ENCODE assay signal across 19 mouse cellular contexts in genomic region chr4:127907151-127907550, GRCm38 (mm10).
DNase-seq lines count a peak whose midpoint lies in the region; ATAC-seq and TF ChIP-seq lines count a peak whose summit lies in the region.
"Had no signal": no experiment of that assay in that cellular context is flagged by ENCODE, and none has a peak within 500 bp of the region (broad histone marks: within the 10 kb centered on the region; RNA-seq: fewer than 3 reads in every experiment).

No protein-coding gene starts in this region.

- H3K9me3 ChIP-seq in kidney, embryonic 15.5 days (replicated peaks), result no peaks in the 10 kb centered on the region
- H3K9me3 ChIP-seq in midbrain, embryonic 14.5 days (ENCODE audit: control insufficient read depth, low read length), result no peaks in the 10 kb centered on the region
- no peaks in the 10 kb centered on the region for H3K9me3 ChIP-seq in midbrain, embryonic 11.5 days (ENCODE audit: control insufficient read depth, low read length)
- no peaks in the 10 kb centered on the region for H3K9me3 ChIP-seq in hindbrain, postnatal 0 days (ENCODE audit: low read length)
- H3K9me3 ChIP-seq: embryonic facial prominence, embryonic 10.5 days; heart, embryonic 13.5 days; limb, embryonic 13.5 days; liver, embryonic 15.5 days had no signal

- WGBS in kidney, embryonic 15.5 days, result 50% methylated on average over 8 of the region's 8 CpGs
- 64% methylated on average over 8 of the region's 8 CpGs for WGBS in midbrain, embryonic 14.5 days
- 85% methylated on average over 8 of the region's 8 CpGs for WGBS in midbrain, embryonic 11.5 days
- WGBS in hindbrain, postnatal 0 days, result 40% methylated on average over 8 of the region's 8 CpGs

- no peak for ATAC-seq in kidney, embryonic 15.5 days (replicated peaks; ENCODE audit: low FRiP score)
- no peak for ATAC-seq in midbrain, embryonic 14.5 days (ENCODE audit: low FRiP score, low TSS enrichment)
- no peak for ATAC-seq in midbrain, embryonic 11.5 days (ENCODE audit: low FRiP score)
- ATAC-seq in hindbrain, postnatal 0 days, result peak; percentile 35; the same call in 1 of the 2 replicates
- ATAC-seq: CD4-positive, CD25-positive, alpha-beta regulatory T cell, adult 4 months; intestine, embryonic 16.5 days; lung, postnatal 0 days had no signal

- no peak overlapping the region for H3K4me2 ChIP-seq in kidney, embryonic 15.5 days
- no peak overlapping the region for H3K4me2 ChIP-seq in midbrain, embryonic 14.5 days (ENCODE audit: low read length)
- H3K4me2 ChIP-seq in midbrain, embryonic 11.5 days, result no peak overlapping the region
- no peak overlapping the region for H3K4me2 ChIP-seq in hindbrain, postnatal 0 days (ENCODE audit: low read depth, low read length)
- H3K4me2 ChIP-seq: heart, embryonic 13.5 days; limb, embryonic 13.5 days; liver, embryonic 15.5 days had no signal

- no peak for TF ChIP-seq CTCF in hindbrain, postnatal 0 days (IDR thresholded peaks at IDR 0.05; ENCODE audit: low read depth)

- H3K9ac ChIP-seq in kidney, embryonic 15.5 days, result no peak overlapping the region
- no peak overlapping the region for H3K9ac ChIP-seq in midbrain, embryonic 14.5 days (replicated peaks; ENCODE audit: low read length)
- no peak overlapping the region for H3K9ac ChIP-seq in midbrain, embryonic 11.5 days (ENCODE audit: low read length)
- H3K9ac ChIP-seq in hindbrain, postnatal 0 days (replicated peaks; ENCODE audit: low read length), result no peak overlapping the region
- H3K9ac ChIP-seq: heart, embryonic 13.5 days; limb, embryonic 13.5 days; liver, embryonic 15.5 days had no signal

- peak; percentile 24 to 42 for DNase-seq in cerebellum, postnatal 10 days
- no peak for DNase-seq in cerebellum, adult 8-10 months
- peak; percentile 23 for DNase-seq in kidney, postnatal 10 days
- DNase-seq in midbrain, embryonic 14.5 days, result peak; percentile 21
- no peak for DNase-seq in midbrain, embryonic 11.5 days (ENCODE audit: low spot score, missing footprints)
- peak; percentile 15 for DNase-seq in hindbrain, postnatal 0 days (ENCODE audit: low spot score)
- DNase-seq in frontal cortex, postnatal 36 days (ENCODE audit: low spot score in 2 of 2), result no peak
- DNase-seq: heart, postnatal 36 days; thymus, postnatal 4 days had no signal

- H3K4me1 ChIP-seq in kidney, embryonic 15.5 days, result no peaks in the 10 kb centered on the region
- no peaks in the 10 kb centered on the region for H3K4me1 ChIP-seq in midbrain, embryonic 14.5 days (ENCODE audit: control insufficient read depth, insufficient read depth, low read length)
- no peaks in the 10 kb centered on the region for H3K4me1 ChIP-seq in midbrain, embryonic 11.5 days (ENCODE audit: control insufficient read depth, insufficient read depth, low read length)
- no peaks in the 10 kb centered on the region for H3K4me1 ChIP-seq in hindbrain, postnatal 0 days (ENCODE audit: insufficient read depth, low read length)
- H3K4me1 ChIP-seq: heart, embryonic 13.5 days; liver, embryonic 15.5 days had no signal

- no peaks in the 10 kb centered on the region for H3K27me3 ChIP-seq in kidney, embryonic 15.5 days
- no peaks in the 10 kb centered on the region for H3K27me3 ChIP-seq in midbrain, embryonic 14.5 days (ENCODE audit: control insufficient read depth, insufficient read depth, low read length)
- H3K27me3 ChIP-seq in midbrain, embryonic 11.5 days (ENCODE audit: control insufficient read depth, insufficient read depth, low read length), result no peaks in the 10 kb centered on the region
- H3K27me3 ChIP-seq in hindbrain, postnatal 0 days (ENCODE audit: insufficient read depth, low read length), result no peaks in the 10 kb centered on the region
- H3K27me3 ChIP-seq: heart, embryonic 13.5 days; limb, embryonic 13.5 days; liver, embryonic 15.5 days had no signal

- H3K27ac ChIP-seq in kidney, embryonic 15.5 days, result no peak overlapping the region
- H3K27ac ChIP-seq in midbrain, embryonic 14.5 days (replicated peaks; ENCODE audit: low read depth, low read length), result no peak overlapping the region
- no peak overlapping the region for H3K27ac ChIP-seq in midbrain, embryonic 11.5 days (ENCODE audit: low read depth, low read length)
- H3K27ac ChIP-seq in hindbrain, postnatal 0 days, result no peak overlapping the region
- H3K27ac ChIP-seq: embryonic facial prominence, embryonic 10.5 days; heart, embryonic 13.5 days; left cerebral cortex, adult 2 months; limb, embryonic 13.5 days; liver, embryonic 15.5 days had no signal

- H3K4me3 ChIP-seq in kidney, embryonic 15.5 days (replicated peaks), result no peak overlapping the region
- no peak overlapping the region for H3K4me3 ChIP-seq in midbrain, embryonic 14.5 days (replicated peaks; ENCODE audit: low read depth, low read length)
- no peak overlapping the region for H3K4me3 ChIP-seq in midbrain, embryonic 11.5 days (ENCODE audit: low read depth, low read length)
- H3K4me3 ChIP-seq in hindbrain, postnatal 0 days (ENCODE audit: low read length), result no peak overlapping the region
- H3K4me3 ChIP-seq: embryonic facial prominence, embryonic 10.5 days; heart, embryonic 13.5 days; left cerebral cortex, adult 2 months; limb, embryonic 13.5 days; liver, embryonic 15.5 days had no signal

- H3K36me3 ChIP-seq in kidney, embryonic 15.5 days, result no peaks in the 10 kb centered on the region
- H3K36me3 ChIP-seq in midbrain, embryonic 14.5 days (ENCODE audit: control insufficient read depth, insufficient read depth, low read length), result no peaks in the 10 kb centered on the region
- H3K36me3 ChIP-seq in midbrain, embryonic 11.5 days (ENCODE audit: control insufficient read depth, insufficient read depth, low read length), result no peaks in the 10 kb centered on the region
- H3K36me3 ChIP-seq in hindbrain, postnatal 0 days (ENCODE audit: insufficient read depth, low read length), result no peaks in the 10 kb centered on the region
- H3K36me3 ChIP-seq: embryonic facial prominence, embryonic 10.5 days; G1E; heart, embryonic 13.5 days; limb, embryonic 13.5 days; liver, embryonic 15.5 days had no signal

Comparison
In these comparisons a context has a peak if more than half of its experiments do, and no peak if none do; other contexts are left out.
1. DNase-seq: peak in cerebellum, postnatal 10 days (2 of 2), kidney, postnatal 10 days (single experiment), midbrain, embryonic 14.5 days (single experiment) and hindbrain, postnatal 0 days (single experiment); none in cerebellum, adult 8-10 months (single experiment), midbrain, embryonic 11.5 days (single experiment) and frontal cortex, postnatal 36 days (0 of 2).